Mouse (Mus musculus) liver, embryonic 16.5 days (tissue): ENCODE data around the gene Kdr. TPM values are rescaled to one million over a fixed set of nuclear protein-coding genes. Genes with fewer than 3 reads are reported as not detected.

Experiments used
- ATAC-seq: fragments of 200-750 bp; cut with Nextera tagmentation; 2 replicates; pipeline ENCODE4 v1.8.0; 2017; ENCODE audit warnings: low read depth, mild to moderate bottlenecking, moderate number of reproducible peaks, moderate library complexity
- H3K27ac ChIP-seq: fragments of 300-500 bp; sonication (generic); 2 replicates; pipeline ENCODE4 v1.5.1; 2014; ENCODE audit warnings: mild to moderate bottlenecking, low read length
- H3K27me3 ChIP-seq: fragments of 300-500 bp; sonication (generic); 2 replicates; pipeline ENCODE4 v1.6.1; 2014; ENCODE audit warnings: low read depth, low read length, mixed read lengths; ENCODE audit not compliant: control insufficient read depth, insufficient read depth
- H3K36me3 ChIP-seq: fragments of 300-500 bp; sonication (generic); 2 replicates; pipeline ENCODE4 v1.6.1; 2014; ENCODE audit warnings: mild to moderate bottlenecking; ENCODE audit not compliant: control insufficient read depth, insufficient read depth
- H3K4me1 ChIP-seq: fragments of 300-500 bp; sonication (generic); 2 replicates; pipeline ENCODE4 v1.6.1; 2014; ENCODE audit warnings: low read depth, low read length, mixed read lengths; ENCODE audit not compliant: control insufficient read depth
- H3K4me2 ChIP-seq: fragments of 300-500 bp; sonication (generic); 2 replicates; pipeline ENCODE4 v1.6.1; 2014; ENCODE audit warnings: low read depth, low read length, mixed read lengths
- H3K4me3 ChIP-seq: fragments of 300-500 bp; sonication (generic); 2 replicates; pipeline ENCODE4 v1.5.1; 2014; ENCODE audit warnings: low read depth, mild to moderate bottlenecking, low read length
- H3K9ac ChIP-seq: fragments of 300-500 bp; sonication (generic); 2 replicates; pipeline ENCODE4 v1.6.1; 2014; ENCODE audit warnings: low read depth, low read length
- H3K9me3 ChIP-seq: fragments of 300-500 bp; sonication (generic); replicated peaks from 2 replicates; pipeline ENCODE4 v1.6.1; 2016; ENCODE audit warnings: low read length; ENCODE audit not compliant: control insufficient read depth
- WGBS: fragments of 180-500 bp; shearing (Covaris S2); extraction: QIAGEN DNeasy Blood & Tissue Kit; methylation state at CpG from one replicate; pipeline ENCODE4 v1.1.7; 2014; ENCODE audit not compliant: insufficient replicate concordance; 5-methylcytosine and 5-hydroxymethylcytosine counted together
- polyA plus RNA-seq: library from polyadenylated mRNA; unstranded; fragments of >200 nt; fragmentation: Nextera tagmentation; extraction: Ambion mirVana; gene quantifications from 2 replicates; pipeline ENCODE4 v1.2.1, GENCODE M21; 2015

Gene Kdr
- polyA plus RNA-seq = 8.6 and 9.6 TPM in 2 replicates

DNA sequence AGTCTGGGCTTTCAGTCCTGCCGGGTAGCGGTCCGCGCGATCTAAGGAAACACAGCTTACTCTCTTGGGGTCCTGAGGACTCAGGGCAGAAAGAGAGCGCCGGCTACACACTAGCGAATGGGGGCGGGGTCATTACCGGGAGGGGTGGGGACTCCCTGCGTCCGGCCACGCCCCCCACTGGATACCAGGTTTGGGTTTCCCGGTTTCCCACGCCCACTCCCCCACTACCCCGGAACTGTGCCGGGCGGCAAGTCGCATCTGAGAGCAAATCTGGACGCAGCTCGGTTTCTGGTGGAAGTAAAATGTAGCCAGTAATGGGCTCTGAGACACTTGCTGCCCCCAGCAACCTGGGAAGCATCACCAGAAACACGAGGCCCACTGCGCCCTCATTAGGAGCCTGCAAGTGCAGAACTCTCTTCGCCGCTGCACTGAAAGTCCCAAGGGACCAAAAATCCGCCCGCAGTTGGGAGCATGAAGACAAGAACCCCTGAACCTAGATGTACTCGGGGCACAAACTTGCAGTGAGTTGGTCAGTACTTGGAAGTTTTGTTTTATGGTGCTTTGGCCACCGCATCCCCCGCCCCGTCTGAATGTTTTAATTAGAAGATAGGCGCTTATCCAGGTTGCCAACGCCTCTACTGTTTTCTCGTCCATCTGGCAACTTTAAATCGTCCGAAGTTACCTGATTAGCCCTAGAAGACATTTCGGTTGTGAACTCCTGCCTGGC, at the start of gene Kdr:
Gene Kdr, minus strand, starts transcription at position 85 of the 727 bp plus-strand sequence.
- H3K27ac ChIP-seq = no peak within 1 kb of the TSS
- H3K4me2 ChIP-seq = peak within 1 kb of the TSS; percentile 57
- H3K9me3 ChIP-seq = no peaks in the 10 kb centered on the region
- no peaks in the 10 kb centered on the region for H3K36me3 ChIP-seq
- ATAC-seq = peak; percentile 53
- peak within 1 kb of the TSS; percentile 54 for H3K4me3 ChIP-seq
- 1% methylated on average over 37 of the region's 37 CpGs for WGBS
- H3K9ac ChIP-seq = peak within 1 kb of the TSS; percentile 38; the same call in 1 of the 2 replicates
- H3K27me3 ChIP-seq = peaks cover 60% of the 10 kb centered on the region
- H3K4me1 ChIP-seq = peaks cover 4% of the 10 kb centered on the region; the same call in 1 of the 2 replicates

DNA sequence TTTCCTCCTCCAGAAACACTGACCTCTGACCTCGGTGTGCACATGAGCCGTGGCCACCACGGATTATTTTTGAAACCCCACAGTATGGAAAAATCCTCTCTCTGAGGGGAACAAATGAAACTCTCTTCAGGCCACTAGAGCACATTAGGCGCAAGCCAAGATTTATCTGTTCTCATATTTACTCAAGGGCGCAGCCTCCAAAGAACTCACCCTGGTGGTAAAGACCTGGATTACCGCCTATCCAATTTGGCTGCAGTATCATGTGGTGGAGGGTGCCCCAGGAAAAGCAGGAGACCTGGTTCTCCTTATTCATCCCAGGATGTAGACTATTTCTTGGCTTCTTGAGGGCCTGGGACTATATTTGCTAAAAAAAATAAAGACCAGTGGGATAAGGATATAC, 48.5 kb upstream of the Kdr start:
- Histone ChIP-seq H3K9me3 (no peaks in the 10 kb centered on the region), H3K9ac (no peak overlapping the region), H3K4me3 (no peak overlapping the region), H3K4me1 (no peaks in the 10 kb centered on the region), H3K4me2 (no peak overlapping the region), H3K27ac (no peak overlapping the region), H3K36me3 (no peaks in the 10 kb centered on the region), H3K27me3 (no peaks in the 10 kb centered on the region)
- no peak for ATAC-seq
- WGBS = 56% methylated on average over 6 of the region's 6 CpGs

DNA sequence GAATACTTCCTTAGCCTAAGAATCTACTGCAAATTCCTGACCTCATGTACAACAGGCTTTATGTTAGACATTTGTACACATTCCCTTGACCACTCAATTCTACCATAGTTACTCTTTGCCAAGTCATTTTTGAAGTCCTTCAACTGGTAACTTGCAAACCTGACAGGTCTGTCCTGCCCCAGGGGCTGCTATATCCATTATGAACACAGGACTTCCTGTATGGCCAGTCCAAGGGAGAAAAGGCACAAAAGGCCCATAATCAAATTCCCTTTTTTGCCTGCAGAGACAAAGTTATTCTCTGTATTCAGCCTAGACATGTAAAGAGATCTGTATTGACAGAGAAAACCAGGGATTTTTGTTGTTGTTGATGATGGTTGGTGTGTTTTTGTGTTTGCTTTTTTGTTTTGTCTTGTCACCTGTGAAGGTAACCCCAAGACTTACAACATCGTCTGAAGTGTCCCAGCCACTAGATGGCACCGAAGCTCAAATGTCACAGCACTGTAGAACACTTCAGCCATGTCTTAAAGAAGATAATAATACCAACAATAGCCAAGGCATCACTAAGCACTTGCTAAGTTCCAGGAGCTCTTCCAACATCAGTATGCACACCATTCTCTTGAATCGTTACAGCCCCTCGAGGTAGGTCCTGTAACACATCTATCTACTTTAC, 47.9 kb upstream of the Kdr start:
- Histone ChIP-seq H3K36me3 (no peaks in the 10 kb centered on the region), H3K9me3 (no peaks in the 10 kb centered on the region), H3K9ac (no peak overlapping the region), H3K27ac (no peak overlapping the region), H3K4me1 (no peaks in the 10 kb centered on the region), H3K27me3 (no peaks in the 10 kb centered on the region), H3K4me2 (no peak overlapping the region), H3K4me3 (no peak overlapping the region)
- WGBS = 34% methylated on average over 4 of the region's 4 CpGs
- ATAC-seq = no peak

DNA sequence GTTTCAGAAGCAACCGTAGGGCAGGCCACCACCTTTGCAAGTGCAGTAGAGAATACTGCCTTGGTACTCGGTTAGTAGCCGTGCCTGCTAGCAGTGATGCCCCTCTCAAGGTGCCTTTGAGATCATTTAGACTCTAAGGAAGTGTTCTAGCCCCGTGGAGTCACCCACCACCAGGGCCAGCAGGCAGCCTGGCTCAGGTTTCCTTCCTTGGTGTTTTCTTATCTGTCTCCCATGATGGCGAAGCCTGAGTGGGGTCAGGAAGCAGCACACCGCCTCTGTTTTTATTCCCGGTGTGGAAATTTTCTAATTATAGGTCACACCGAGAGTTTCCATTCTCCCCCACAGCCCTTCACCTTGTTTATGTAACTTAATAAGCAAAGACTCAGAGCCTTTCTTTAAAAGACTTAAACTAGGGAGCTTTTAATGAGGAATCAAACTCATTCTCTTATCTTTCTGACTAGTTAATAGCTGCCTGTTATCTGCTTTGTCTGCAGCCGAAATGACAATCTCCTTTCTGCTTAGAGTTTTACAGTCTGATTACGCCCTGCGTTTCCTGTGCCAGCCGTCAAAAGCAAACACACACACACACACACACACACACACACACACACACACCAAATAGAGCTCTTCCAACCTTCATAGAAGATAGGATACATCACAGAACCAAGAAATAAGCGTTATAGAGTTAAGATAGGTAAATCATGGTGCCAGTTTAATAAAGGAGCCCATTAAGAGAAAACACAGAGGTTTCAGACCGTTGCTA, 44.9 kb upstream of the Kdr start:
- H3K27me3 ChIP-seq = no peaks in the 10 kb centered on the region
- H3K4me1 ChIP-seq = no peaks in the 10 kb centered on the region
- H3K9ac ChIP-seq = no peak overlapping the region
- no peak overlapping the region for H3K4me2 ChIP-seq
- no peak overlapping the region for H3K27ac ChIP-seq
- no peak overlapping the region for H3K4me3 ChIP-seq
- H3K9me3 ChIP-seq = no peaks in the 10 kb centered on the region
- no peaks in the 10 kb centered on the region for H3K36me3 ChIP-seq
- WGBS = 20% methylated on average over 14 of the region's 14 CpGs
- ATAC-seq = no peak

DNA sequence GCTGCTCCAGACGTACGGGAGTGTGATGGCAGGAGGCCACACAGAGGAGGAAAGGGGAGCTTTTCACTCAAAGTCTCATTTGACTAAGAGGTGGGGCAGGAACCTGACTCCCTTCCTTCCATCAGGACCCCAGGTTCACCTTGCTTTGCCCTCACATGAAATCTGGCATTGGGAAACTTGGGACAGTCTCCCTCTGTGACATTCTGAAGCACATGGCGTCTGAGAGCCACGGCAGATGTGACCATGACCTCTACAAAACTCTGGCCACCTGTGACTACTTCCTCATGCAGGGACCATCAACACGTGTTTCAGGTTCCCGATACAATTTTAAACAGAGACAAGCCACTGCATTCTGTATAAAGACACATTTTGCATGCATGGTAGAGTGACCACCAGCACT, 44.2 kb upstream of the Kdr start:
- H3K9me3 ChIP-seq = no peaks in the 10 kb centered on the region
- H3K4me3 ChIP-seq = no peak overlapping the region
- no peak overlapping the region for H3K9ac ChIP-seq
- no peaks in the 10 kb centered on the region for H3K4me1 ChIP-seq
- H3K4me2 ChIP-seq = no peak overlapping the region
- no peak for ATAC-seq
- H3K27me3 ChIP-seq = no peaks in the 10 kb centered on the region
- no peak overlapping the region for H3K27ac ChIP-seq
- H3K36me3 ChIP-seq = no peaks in the 10 kb centered on the region
- 67% methylated on average over 6 of the region's 6 CpGs for WGBS

DNA sequence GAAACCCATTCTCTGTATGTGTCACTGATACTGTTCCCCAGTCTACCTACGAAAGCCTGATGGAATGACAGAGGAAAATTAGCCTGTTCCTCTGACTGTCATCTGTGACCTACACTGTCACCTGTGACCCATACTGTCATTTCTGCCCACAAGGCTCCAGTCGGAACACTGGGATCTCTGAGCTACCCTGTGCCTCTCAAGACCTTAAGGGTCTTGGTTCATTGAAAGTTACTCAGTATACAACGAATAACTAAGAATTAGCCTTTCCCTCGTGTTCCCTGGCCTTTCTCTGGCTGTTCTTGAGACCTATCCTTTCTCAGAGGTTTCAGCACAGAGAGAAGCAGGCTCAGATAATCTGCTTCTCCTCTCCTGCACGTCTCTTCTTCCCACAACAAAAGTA, 40.1 kb upstream of the Kdr start:
- WGBS = 55% methylated on average over 5 of the region's 5 CpGs
- no peak overlapping the region for H3K4me3 ChIP-seq
- no peak for ATAC-seq
- no peaks in the 10 kb centered on the region for H3K27me3 ChIP-seq
- no peak overlapping the region for H3K9ac ChIP-seq
- no peak overlapping the region for H3K27ac ChIP-seq
- H3K9me3 ChIP-seq = no peaks in the 10 kb centered on the region
- H3K4me1 ChIP-seq = no peaks in the 10 kb centered on the region
- no peaks in the 10 kb centered on the region for H3K36me3 ChIP-seq
- no peak overlapping the region for H3K4me2 ChIP-seq

DNA sequence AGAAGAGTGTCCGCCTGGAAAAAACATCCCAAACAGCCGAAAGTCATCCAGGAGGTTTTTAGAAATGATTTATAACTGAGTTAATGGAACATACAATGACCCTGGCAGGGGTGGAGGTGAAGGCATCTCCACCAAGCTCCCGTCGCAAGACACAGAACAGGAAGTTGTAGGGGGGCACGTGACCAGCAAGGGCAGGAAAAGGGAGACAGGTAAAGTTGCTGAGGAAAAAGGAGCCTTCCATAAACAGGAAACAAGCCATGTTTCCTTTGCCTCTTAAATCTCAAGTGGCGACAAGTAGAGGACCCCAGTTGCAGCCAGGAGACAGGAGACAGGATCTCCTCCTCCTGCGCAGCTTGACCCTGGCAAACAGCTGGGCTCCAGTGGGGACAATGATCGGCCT, 37.8 kb upstream of the Kdr start:
- WGBS = 45% methylated on average over 8 of the region's 8 CpGs
- no peak overlapping the region for H3K27ac ChIP-seq
- H3K9ac ChIP-seq = no peak overlapping the region
- no peaks in the 10 kb centered on the region for H3K4me1 ChIP-seq
- no peak for ATAC-seq
- H3K9me3 ChIP-seq = no peaks in the 10 kb centered on the region
- H3K36me3 ChIP-seq = no peaks in the 10 kb centered on the region
- H3K4me2 ChIP-seq = no peak overlapping the region
- no peak overlapping the region for H3K4me3 ChIP-seq
- no peaks in the 10 kb centered on the region for H3K27me3 ChIP-seq

DNA sequence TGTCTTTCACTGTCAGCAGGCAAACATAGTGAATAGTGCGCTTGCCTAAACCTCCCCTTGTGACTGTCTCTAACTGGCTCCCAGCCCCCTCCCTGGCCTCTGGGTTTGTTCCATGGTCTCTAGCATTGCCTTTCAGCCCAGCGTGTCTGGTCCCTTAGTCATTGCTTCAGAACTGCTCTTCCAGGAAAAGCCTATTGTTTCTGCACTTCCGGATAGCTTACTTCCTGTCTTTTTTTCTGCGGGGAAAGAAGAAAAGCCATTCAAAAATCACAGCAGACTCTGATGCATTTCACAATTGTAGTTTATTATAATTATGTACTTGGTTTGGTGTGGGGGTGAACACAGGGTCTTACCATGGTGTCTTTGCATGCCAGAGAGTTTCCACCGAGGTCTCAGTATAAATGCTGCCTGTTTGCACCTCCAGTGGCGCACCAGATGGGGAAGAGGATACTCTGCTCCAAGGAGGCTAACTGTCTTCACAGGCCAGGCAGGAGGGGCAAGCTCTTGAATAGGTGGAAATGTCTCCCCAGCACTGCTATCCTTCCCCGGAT, 35.7 kb upstream of the Kdr start:
- no peaks in the 10 kb centered on the region for H3K36me3 ChIP-seq
- H3K4me1 ChIP-seq = no peaks in the 10 kb centered on the region
- H3K9ac ChIP-seq = no peak overlapping the region
- no peak overlapping the region for H3K27ac ChIP-seq
- H3K9me3 ChIP-seq = no peaks in the 10 kb centered on the region
- no peaks in the 10 kb centered on the region for H3K27me3 ChIP-seq
- H3K4me3 ChIP-seq = no peak overlapping the region
- WGBS = 36% methylated on average over 7 of the region's 7 CpGs
- H3K4me2 ChIP-seq = no peak overlapping the region
- 0 out of 2 replicates have a peak, but pooled peaks have one; percentile 37 for ATAC-seq
